Mouse (Mus musculus) heart, adult 2 months (tissue): ENCODE data around the gene Elf3. TPM values are rescaled to one million over a fixed set of nuclear protein-coding genes. Genes with fewer than 3 reads are reported as not detected.
"Not testable (repeated sequence)": the region's sequence is repeated elsewhere in the genome, so short reads cannot be mapped to it uniquely, and the experiment has no call there.

Experiments
- DNase-seq, 2 experiments: peaks; one replicate each; pipeline ENCODE4 v3.0.0; 2021
- H3K27ac ChIP-seq: fragments of 200-600 bp; 2 replicates; pipeline ENCODE4 v1.8.1; 2022
- H3K27me3 ChIP-seq: fragments of 200-500 bp; 2 replicates; pipeline ENCODE4 v1.6.1; 2012; ENCODE audit warnings: mild to moderate bottlenecking, low read length, inconsistent platforms, mixed read lengths; ENCODE audit not compliant: control insufficient read depth, insufficient read depth
- H3K36me3 ChIP-seq: fragments of 200-500 bp; 2 replicates; pipeline ENCODE4 v1.6.1; 2012; ENCODE audit warnings: low read length, inconsistent platforms; ENCODE audit not compliant: control insufficient read depth, insufficient read depth
- H3K4me1 ChIP-seq: fragments of 200-500 bp; 2 replicates; pipeline ENCODE4 v1.6.1; 2011; ENCODE audit warnings: low read length; ENCODE audit not compliant: control insufficient read depth, insufficient read depth
- H3K4me3 ChIP-seq: fragments of 200-600 bp; 2 replicates; pipeline ENCODE4 v1.8.1; 2022
- H3K79me2 ChIP-seq: fragments of 200-500 bp; replicated peaks from 2 replicates; pipeline ENCODE4 v1.6.1; 2012; ENCODE audit warnings: mild to moderate bottlenecking, inconsistent platforms, low read length, moderate library complexity, mixed read lengths; ENCODE audit not compliant: control insufficient read depth, insufficient read depth
- H3K9ac ChIP-seq: fragments of 200-500 bp; 2 replicates; pipeline ENCODE4 v1.6.1; 2012; ENCODE audit warnings: low read depth, mild to moderate bottlenecking, control low read depth, inconsistent platforms, low read length, mixed read lengths
- CTCF ChIP-seq: fragments of 200-600 bp; IDR thresholded peaks from 2 replicates; pipeline ENCODE4 v1.8.1; 2022; ENCODE audit warnings: antibody characterized with exemption, mild to moderate bottlenecking, moderate library complexity
- EP300 ChIP-seq: fragments of 200-500 bp; IDR thresholded peaks from 2 replicates; pipeline ENCODE4 v1.6.1; 2011; ENCODE audit warnings: low read depth, low read length, control low read depth; ENCODE audit not compliant: insufficient read depth
- POLR2A ChIP-seq: fragments of 200-500 bp; IDR thresholded peaks from 2 replicates; pipeline ENCODE4 v1.6.1; 2011; ENCODE audit warnings: mild to moderate bottlenecking, low read depth, low read length, control low read depth; ENCODE audit not compliant: insufficient read depth
- WGBS: fragments of 180-500 bp; shearing (Covaris S2); methylation state at CpG from one replicate; pipeline ENCODE4 v1.1.7; 2018; 5-methylcytosine and 5-hydroxymethylcytosine counted together
- intact Hi-C: fragments of 180-260 bp; cut with DNase I; formaldehyde crosslinking; loops from one replicate; pipeline ENCODE4 v1.15.1; 2025
- polyA plus RNA-seq: library from polyadenylated mRNA; depleted of rRNA; stranded (reverse); fragments of >200 nt; gene quantifications from 2 replicates; pipeline ENCODE4 v1.2.3, GENCODE M21; 2012
- total RNA-seq, 2 experiments: library from RNA; stranded (reverse); gene quantifications; 2 replicates each; pipeline ENCODE4 v1.2.3; 2021

The Elf3 gene
- total and polyA plus RNA-seq, 3 experiments, result 2.0 TPM; not detected in 2

DNA sequence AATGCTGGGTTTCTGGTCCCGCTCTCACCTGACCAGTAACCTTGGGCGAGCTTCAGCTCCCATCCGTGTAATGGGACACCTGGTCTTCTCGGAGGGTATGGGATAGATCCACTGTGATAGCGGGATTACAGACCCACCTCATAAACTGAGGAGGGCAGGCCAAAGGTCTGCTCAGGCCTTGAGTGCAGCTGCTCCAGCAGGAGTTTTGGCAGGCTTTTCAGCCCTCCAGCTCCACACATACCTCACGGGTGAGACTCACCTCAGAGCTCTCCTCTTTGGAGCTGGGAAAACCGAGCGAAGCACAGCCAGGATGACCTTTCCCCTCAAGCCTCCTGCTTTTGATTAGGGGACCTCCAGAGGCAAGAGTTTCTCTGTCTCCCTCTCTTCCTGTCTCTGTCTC lies 7.0 kb downstream of the Elf3 start:
- H3K9ac ChIP-seq, result no peak overlapping the region
- H3K27ac ChIP-seq, result no peak overlapping the region
- intact Hi-C loops, result no loop called here
- no peak for TF ChIP-seq EP300
- no peak for TF ChIP-seq CTCF
- no peak for TF ChIP-seq POLR2A
- H3K79me2 ChIP-seq, result no peaks in the 10 kb centered on the region
- 79% methylated on average over 8 of the region's 8 CpGs for WGBS
- H3K4me3 ChIP-seq, result no peak overlapping the region
- H3K27me3 ChIP-seq, result peaks cover 2% of the 10 kb centered on the region; the same call in 1 of the 2 replicates
- no peak for DNase-seq
- H3K36me3 ChIP-seq, result no peaks in the 10 kb centered on the region
- H3K4me1 ChIP-seq, result peaks cover 1% of the 10 kb centered on the region; the same call in 1 of the 2 replicates

DNA sequence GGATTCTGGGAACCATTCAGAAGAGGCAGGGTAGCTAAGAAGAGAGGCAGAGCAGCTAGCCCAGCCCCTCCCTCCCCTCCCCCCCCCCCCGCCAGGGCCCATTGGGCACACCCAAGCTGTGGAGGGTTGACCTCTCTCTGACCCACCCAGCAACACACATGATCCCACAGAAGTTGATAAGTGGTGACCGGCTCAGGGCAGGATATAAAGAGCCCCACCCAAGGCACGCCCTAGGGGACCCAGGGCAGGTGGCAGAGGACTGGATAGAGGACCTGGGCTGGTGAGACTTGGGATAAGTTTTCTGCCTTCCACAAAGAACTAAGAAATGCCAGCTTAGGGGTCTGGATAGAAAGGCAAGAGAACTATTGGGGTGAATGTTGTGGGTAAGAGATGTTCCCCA lies 7.7 kb downstream of the Elf3 start:
- TF ChIP-seq EP300 (no peak), POLR2A (no peak), CTCF (no peak)
- Histone ChIP-seq H3K36me3 (no peaks in the 10 kb centered on the region), H3K79me2 (no peaks in the 10 kb centered on the region), H3K4me3 (no peak overlapping the region), H3K27ac (no peak overlapping the region), H3K9ac (no peak overlapping the region), H3K27me3 (peaks cover 2% of the 10 kb centered on the region; the same call in 1 of the 2 replicates), H3K4me1 (peaks cover 1% of the 10 kb centered on the region; the same call in 1 of the 2 replicates)
- 51% methylated on average over 3 of the region's 3 CpGs for WGBS
- no peak for DNase-seq
- intact Hi-C loops, result no loop called here

- intact Hi-C loops, result no loop called here
- Histone ChIP-seq H3K9ac (no peak overlapping the region), H3K27ac (no peak overlapping the region), H3K27me3 (peaks cover 2% of the 10 kb centered on the region; the same call in 1 of the 2 replicates), H3K4me3 (no peak overlapping the region), H3K4me1 (peaks cover 1% of the 10 kb centered on the region; the same call in 1 of the 2 replicates), H3K36me3 (no peaks in the 10 kb centered on the region), H3K79me2 (no peaks in the 10 kb centered on the region)
- DNase-seq, result no peak
- no peak for TF ChIP-seq POLR2A
- TF ChIP-seq EP300, result no peak
- TF ChIP-seq CTCF, result no peak
- 18% methylated on average over 15 of the region's 15 CpGs for WGBS
Measured at GRCm38 (mm10) chr1:135248434-135248850, 9.9 kb downstream of the Elf3 start.

DNA sequence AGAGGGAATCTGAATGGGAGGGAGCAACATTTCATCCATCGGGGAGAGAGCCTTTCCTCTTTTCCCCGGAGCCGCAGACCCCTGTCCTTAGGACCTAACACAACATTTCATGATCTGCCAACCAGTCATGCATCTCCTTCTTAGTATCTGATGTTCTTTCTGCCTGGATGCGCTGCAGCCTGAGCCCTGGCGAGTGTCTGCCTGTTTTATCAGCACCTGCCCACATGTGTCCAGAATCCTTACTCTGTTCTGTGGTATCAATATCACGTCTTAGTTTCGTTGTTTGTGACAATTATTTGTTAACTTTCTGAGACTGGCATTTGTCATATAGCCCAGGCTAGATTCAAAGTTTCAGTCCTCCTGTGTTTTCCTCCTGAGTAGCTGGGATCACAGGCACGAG lies 14.4 kb downstream of the Elf3 start:
- H3K9ac ChIP-seq, result no peak overlapping the region
- H3K79me2 ChIP-seq, result no peaks in the 10 kb centered on the region
- H3K27me3 ChIP-seq, result peaks cover 3% of the 10 kb centered on the region
- peaks cover 1% of the 10 kb centered on the region; the same call in 1 of the 2 replicates for H3K4me1 ChIP-seq
- WGBS, result 77% methylated on average over 8 of the region's 8 CpGs
- TF ChIP-seq CTCF (no peak), POLR2A (no peak), EP300 (no peak)
- intact Hi-C loops, result no loop called here
- no peak overlapping the region for H3K27ac ChIP-seq
- no peaks in the 10 kb centered on the region for H3K36me3 ChIP-seq
- DNase-seq, result no peak
- no peak overlapping the region for H3K4me3 ChIP-seq

DNA sequence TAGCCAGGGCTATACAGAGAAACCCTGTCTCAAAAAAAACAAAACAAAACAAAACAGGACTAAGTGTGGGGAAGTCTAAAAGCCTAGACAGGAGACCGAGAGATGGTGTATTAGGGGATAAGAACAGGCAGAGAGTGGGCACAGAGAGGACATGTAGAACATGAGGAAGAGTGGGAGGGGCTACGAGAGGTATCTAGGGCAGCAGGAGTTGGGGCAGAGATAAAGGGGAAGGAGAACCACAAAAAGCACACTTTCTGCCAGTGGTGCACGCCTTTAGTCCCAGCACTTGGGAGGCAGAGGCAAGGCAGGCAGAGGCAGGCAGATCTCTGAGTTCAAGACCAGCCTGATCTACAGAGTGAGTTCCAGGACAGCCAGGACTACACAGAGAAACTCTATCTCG lies 18.2 kb downstream of the Elf3 start:
- DNase-seq, H3K9ac ChIP-seq, H3K4me3 ChIP-seq, H3K4me1 ChIP-seq, H3K27ac ChIP-seq, H3K79me2 ChIP-seq, H3K36me3 ChIP-seq, H3K27me3 ChIP-seq, intact Hi-C loops: not testable (repeated sequence)
- WGBS, result 77% methylated on average over 4 of the region's 4 CpGs

DNA sequence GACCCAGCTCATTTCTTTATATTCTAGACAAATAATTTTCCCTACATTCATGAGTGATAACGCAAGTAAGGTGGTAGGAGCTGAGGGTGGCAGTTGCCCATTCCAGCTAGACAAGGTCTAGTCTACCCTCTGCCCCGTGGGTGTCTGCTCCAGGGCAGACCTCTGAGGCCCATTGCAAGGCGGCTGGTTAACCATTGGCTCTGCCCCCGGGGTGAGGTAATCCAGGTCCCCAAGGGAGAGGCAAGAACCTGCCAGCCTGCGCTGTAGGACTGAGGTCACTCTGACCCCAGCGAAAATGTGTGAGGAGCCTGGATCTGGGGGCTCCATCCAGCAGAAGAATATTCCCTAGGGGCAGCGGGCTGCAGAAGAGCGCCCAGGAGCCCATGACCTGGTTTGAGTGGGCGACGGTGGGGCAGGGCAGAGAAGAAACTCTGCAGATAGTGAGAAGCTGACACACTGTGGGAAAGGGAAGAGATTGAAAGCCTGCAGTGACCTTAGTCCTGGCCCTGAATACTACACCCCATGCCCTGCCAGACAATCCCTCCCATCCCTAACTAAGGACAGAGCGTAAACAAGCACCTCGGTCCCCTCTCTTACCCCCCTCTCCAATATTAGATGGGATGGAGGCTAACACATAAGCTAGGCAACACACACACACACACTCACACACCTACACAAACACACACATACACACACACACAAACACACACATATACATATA lies 21.1 kb downstream of the Elf3 start:
- no peaks in the 10 kb centered on the region for H3K4me1 ChIP-seq
- no peaks in the 10 kb centered on the region for H3K79me2 ChIP-seq
- H3K36me3 ChIP-seq, result no peaks in the 10 kb centered on the region
- no peak for DNase-seq
- TF ChIP-seq CTCF, result no peak
- H3K27me3 ChIP-seq, result peaks cover 1% of the 10 kb centered on the region; the same call in 1 of the 2 replicates
- no peak overlapping the region for H3K9ac ChIP-seq
- H3K4me3 ChIP-seq, result no peak overlapping the region
- H3K27ac ChIP-seq, result no peak overlapping the region
- WGBS, result 62% methylated on average over 12 of the region's 12 CpGs
- intact Hi-C loops, result no loop called here
